Mouse (Mus musculus): ENCODE results near the gene Hoxc12.

Hoxc12 gene

DNA sequence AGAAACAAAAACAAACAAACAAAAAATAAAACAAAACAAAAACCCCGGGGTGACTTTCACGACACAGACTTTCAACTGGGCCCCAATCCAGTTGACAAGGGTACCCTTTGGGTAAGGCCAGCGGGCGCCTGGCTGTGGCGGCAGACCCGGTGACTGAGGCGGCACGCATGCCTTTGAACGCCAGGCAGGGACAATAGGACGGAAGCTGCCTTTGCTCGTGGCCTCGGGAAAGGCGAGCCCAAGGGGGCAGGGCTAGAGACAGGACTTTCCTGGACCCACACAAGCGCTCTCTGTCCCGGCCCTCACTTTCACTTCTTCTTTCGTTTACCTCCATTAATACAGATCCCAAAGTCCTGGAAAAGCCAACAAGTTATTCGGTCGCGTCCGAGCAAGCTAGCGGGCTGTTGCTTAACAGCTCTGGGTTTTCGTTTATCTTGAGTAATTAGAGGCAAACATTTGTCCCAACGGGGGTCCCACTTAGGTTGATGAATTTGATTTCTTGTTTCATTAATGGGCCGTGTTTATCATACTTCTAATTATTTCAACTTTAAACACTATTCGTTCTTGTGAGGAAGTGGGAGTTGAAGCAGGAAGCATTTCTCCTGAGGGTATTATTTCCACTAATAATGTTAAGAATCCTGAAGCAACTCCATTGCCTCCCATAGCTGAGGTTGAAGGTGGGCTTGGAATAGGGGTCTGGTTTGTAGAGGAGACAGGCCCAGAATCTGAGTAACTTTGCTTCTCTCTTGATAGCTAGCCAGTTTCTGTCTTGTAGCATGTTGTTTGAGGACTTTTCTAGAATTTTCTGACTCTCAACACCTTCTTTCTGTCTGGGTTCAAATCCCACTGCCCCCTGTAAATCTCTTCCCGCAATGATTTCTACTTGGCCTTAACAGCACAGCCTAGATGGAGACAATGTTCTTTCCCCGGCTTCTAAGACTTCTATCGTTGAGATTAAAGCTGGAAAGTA is 27.4 kb downstream of the Hoxc12 start:
- DNase-seq (ENCODE audit: extremely low spot score) = no peak

DNA sequence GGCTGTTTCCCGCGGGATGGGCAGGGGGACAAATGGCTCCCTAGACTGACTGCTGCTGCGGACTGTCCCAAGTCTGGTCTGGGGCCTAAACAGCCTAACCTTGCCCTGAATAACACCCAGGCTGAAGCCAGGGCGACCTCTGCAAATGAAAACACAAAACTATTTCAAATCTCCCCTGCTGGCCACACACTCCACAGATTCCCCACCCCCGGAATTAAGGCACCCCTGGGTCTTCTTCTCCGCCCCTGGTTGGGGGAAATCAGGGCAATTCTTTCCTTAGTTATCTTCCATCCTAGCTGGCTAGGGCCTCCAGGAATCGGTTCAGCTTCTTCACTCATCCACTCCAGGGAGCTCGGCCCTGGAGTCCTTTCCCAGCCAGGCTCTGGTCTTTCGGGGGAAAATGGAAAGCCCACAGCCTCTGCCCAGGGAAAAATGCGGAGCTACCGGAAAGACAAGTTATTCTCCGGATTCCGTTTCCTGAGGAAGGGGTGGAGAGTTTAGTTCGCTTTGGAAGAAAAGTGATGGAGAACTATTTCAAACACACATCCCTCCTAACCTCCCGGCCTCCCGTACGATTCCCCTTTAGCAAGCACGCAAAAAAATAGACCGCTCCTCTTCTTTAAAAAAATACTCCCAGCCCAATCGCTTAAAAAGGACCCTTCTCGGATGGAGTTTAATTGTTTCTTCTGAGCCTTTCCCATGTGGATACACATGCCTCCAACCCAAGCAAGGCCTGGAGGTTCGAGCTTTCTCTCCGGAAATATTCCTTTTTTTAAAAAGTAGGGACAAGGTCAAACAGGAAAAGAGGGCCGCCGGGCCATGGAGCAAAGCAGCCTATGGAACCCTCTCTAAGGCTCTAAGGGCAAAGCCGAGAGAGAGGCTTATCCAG is 28.7 kb downstream of the Hoxc12 start:
- no peak for DNase-seq (ENCODE audit: extremely low spot score)

DNA sequence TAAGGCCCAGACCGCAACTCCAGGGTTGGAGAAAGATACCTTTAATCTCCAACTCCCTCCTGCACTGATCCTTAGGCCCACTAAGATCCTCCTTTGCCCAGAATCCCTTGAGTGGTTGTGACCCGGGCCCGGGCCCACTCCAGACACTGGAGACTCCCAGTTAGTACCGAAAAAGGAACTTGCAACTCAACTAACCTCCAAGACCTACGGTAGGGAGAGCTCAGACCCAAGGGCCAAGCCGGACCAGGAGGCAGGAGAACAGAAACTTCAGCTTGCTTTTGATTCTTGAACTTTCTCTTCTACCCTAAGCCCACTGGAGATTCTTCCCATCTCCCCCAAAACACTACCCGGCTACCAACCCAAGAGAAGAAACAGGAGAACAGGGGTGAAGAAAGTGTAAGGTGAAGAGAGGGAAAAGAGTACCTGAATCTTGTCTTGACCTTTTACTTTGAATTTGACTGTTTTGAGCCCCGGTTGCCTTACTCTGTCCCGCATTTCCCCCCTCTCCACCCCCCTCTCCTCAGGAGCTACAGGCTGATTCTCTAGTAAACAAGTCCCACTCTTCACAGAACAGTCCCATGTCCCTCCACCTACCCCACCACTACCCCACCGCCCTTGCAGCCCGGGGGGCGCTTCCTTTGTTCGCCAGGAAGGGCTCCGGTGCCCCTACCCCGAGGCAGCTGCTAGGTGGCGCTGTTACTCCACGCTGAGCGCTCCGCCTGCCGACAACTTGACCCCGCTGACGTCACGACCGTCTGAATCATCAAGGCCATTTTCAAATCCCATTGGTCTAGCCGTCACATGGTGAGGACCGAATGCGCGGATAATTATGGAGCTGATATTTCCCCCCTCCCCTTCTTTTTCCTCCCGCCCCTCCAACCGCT is 29.6 kb downstream of the Hoxc12 start:
- peak; percentile 90 for DNase-seq (ENCODE audit: extremely low spot score)

DNA sequence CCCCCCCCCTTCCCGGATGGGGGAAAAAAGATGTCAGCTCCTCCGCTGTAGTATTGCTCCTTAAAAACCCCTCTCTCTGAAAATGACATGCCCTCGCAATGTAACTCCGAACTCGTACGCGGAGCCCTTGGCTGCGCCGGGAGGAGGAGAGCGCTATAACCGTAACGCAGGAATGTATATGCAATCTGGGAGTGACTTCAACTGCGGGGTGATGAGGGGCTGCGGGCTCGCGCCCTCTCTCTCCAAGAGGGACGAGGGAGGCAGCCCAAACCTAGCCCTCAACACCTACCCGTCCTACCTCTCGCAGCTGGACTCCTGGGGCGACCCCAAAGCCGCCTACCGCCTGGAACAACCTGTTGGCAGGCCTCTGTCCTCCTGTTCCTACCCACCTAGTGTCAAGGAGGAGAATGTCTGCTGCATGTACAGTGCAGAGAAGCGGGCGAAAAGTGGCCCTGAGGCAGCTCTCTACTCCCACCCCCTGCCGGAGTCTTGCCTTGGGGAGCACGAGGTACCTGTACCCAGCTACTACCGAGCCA is 30.3 kb downstream of the Hoxc12 start, which contains the start of gene Hoxc10:
TSS of gene Hoxc10 (plus strand) at position 21 of the 536 bp plus-strand sequence.
- no peak for DNase-seq (ENCODE audit: extremely low spot score)

DNA sequence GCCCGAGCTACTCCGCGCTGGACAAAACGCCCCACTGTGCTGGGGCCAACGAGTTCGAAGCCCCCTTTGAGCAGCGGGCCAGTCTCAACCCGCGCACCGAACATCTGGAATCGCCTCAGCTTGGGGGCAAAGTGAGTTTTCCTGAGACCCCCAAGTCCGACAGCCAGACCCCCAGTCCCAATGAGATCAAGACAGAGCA is 30.7 kb downstream of the Hoxc12 start, which contains the start of gene Hoxc5:
TSS of gene Hoxc5 (plus strand) at position 132 of the 199 bp plus-strand sequence.
- DNase-seq (ENCODE audit: extremely low spot score) = no peak

DNA sequence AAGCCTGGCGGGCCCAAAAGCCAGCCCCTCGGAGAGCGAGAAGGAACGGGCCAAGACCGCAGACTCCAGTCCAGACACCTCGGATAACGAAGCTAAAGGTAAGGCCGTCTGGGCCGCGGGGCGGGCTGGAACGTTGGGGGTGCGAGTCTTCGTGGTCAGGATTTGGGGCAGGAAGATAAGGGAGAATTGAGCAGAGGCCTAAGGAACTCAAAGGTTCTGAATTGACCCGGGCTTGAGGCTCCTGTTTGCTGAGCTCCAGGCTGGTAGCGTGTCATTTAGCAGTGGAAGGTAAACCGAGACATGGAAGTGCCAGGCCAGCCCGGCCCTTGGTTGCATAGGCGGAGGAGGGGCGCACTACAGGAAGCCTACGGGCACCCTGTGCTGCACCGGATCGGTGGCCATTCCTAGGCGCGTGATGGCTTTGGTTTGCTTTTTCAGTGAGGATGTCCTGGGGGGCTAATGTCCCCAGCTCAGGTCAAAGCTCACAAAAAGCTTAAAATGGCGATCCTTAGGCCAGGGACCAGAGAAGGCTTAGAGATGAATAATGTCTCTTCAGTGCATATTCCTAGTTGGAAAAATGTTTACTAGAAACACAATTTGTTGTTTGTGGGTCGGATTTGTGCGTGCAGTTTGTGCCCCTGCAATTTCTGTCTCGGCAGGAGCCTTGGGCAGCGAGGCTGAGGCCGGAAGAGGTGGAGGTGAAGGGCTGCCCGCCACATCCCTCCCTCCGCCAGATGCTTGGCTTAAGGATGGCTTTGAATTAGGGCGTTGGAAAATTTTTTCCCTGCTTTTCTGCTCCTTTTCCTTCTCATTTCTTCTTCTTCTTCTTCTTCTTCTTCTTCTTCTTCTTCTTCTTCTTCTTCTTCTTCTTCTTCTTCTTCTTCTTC is 31.2 kb downstream of the Hoxc12 start:
- DNase-seq (ENCODE audit: extremely low spot score) = no peak

DNA sequence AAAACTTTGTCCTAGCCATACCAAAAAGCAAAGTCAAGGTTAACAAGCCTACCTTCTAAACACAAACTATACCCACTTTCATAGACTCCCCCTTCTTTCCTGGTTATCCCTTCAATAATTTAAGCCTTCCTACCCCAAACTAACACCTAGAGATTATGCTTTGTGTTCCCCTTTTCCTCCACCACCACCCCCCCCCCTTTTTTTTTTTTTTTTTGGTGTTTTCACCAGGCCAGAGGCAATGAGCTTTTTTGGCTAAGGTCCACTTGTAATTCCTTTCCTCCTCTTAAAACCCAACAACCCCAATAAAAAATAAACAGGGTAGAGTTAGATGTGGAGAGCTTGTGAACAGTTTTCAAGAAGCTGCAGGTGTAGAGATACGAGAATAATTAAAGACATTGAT is 32.7 kb downstream of the Hoxc12 start:
- no peak for DNase-seq (ENCODE audit: extremely low spot score)

DNA sequence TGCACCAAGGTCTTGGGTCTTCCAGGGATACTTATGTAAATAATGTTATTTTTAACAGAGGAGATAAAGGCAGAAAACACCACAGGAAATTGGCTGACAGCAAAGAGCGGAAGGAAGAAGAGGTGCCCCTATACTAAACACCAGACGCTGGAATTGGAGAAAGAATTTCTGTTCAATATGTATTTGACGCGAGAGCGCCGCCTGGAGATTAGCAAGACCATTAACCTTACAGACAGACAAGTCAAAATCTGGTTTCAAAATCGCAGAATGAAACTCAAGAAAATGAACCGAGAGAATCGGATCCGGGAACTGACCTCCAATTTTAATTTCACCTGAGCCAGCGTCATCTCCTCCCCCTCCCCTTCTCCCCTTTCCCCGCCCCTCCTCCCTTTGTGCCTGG is 34.2 kb downstream of the Hoxc12 start:
- DNase-seq (ENCODE audit: extremely low spot score) = no peak

DNA sequence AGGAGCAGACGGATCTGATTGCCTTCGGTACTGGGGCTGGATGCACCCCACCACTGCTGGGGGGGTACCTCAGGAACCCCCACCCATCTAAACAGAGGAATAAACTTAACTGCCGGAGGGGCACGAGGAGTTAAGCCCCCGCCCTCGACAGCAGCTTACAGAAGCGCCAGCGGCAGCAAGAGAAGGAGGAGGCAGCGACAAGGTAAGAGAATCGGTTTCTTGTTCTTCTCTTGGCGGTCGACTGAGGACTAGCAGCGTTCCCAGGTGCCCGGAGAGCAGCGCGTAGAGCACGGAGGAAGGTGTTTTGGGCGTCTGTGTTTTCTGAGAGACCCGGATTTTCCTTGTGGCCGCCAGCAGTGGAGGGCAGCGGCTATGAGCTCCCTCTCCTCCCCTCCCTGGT is 35.7 kb downstream of the Hoxc12 start:
- DNase-seq (ENCODE audit: extremely low spot score) = no peak

DNA sequence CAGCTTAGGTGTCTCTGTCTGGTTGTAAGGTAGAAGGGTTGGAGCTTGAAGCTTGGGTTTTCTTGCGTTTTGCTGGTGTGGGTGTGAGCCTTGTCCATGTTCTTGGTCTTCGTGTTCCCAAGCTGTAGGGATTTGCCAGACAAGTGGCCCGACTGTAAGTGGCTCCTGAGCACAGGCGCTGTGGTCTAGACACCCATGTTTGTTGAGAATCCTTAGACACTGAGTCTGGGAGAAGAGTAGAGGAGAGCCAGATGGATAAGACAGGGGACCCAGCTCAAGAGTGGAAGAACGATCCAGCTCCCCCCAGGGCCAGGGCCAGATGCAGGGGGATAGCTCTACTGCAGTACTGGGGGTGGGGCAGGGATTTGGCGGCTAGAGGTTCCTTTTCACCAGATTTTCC is 36.2 kb downstream of the Hoxc12 start:
- DNase-seq (ENCODE audit: extremely low spot score) = no peak

DNA sequence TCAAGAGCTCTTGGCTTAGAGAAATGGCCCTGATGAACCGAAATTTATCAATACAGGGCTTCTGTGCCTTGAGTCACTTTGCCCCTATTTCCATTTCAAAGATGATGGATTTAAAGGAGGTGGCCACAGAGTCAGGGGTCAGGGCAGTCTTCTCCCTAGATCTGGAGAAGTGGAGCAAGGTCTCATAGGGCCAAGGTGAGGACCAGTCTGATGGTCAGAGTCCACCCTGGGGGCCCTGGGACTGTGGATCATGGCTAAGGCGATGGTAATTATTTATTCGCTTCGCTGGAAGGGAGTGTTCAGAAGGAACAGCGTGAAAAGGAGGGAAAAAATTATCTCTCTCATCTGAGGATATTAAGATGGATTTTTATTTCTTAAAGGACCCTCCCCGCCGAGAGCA is 38.5 kb downstream of the Hoxc12 start:
- no peak for DNase-seq (ENCODE audit: extremely low spot score)

DNA sequence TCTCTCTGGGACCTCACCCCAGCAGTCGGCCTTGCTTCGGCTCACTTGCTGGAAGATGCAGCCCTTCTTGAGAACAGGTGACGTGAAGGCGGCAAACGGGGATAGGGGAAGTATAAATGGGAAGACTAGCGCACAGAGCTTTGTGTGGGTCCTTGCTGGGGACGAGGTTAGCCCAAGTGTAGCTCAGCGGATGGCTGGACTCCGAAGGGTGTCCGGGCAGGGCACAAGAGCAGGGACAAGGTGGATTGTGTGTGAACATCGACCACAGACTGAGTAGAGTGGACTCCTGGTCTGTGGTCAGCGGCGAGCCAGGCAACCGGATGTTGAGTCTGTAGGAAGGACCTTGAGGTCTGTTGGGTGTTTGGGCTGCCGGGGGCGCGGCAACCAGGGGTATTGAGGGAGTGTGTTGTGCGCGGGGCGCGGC is 39.1 kb downstream of the Hoxc12 start:
- no peak for DNase-seq (ENCODE audit: extremely low spot score)

DNA sequence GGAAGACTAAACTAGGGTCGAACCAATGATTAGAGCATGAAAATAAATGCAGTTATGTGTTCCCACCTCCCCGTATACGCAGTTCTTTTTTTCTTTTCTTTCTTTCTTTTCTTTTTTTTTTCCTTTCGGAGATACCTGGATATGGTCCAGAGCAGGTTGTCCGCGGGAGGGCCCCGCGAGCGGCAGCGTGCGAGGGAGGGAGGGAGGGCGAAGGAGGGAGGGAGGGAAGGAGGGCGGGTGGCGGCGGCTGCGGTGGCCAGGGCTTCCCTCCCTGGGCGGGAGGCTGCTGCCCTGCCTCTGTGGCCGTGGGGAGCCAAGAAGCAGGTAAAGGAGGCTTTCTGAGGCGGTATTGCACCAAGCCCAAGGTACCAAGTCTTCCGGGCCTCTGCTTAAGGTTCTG is 39.6 kb downstream of the Hoxc12 start, which contains the start of gene Hoxc9:
TSS of gene Hoxc9 (plus strand) at position 269 of the 400 bp plus-strand sequence.
- DNase-seq (ENCODE audit: extremely low spot score) = no peak

DNA sequence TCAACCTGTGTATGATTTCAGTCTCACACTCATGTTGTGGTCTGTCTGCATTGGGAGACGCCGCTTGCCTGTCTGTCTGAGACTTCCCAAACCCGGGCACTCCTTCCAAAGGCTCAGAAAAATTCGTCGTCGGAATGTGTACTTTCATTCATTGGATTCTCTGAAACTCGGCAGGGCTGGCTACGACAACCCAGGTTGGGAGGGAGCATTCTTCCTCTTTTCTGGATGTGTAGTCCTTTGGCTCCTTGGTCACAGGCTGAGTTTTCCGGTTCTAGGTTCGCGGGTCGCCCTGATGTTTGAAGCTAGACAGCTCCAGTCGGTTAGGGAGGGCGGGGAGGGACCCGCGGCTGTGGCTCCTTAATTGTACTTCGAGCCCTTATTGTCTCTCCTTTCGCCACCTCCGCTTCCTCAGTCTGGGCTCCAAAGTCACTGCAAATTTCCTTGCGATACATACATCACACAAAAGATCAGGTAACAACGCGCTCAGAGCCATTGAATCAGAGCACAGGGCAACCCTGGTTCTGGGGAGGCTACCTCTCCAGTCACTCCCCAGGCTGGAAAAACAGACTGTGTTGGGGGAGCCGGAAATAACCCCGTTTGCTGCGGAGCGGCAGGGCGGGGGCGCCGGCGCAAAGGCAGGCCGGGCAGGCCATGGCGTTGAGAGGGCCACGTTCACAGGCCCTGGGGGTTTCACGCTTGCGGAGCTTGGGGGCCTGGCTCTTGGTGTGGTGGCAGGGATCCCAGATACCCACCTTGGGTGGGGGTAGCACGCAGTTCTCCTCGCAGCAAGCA is 40.3 kb downstream of the Hoxc12 start:
- no peak for DNase-seq (ENCODE audit: extremely low spot score)

DNA sequence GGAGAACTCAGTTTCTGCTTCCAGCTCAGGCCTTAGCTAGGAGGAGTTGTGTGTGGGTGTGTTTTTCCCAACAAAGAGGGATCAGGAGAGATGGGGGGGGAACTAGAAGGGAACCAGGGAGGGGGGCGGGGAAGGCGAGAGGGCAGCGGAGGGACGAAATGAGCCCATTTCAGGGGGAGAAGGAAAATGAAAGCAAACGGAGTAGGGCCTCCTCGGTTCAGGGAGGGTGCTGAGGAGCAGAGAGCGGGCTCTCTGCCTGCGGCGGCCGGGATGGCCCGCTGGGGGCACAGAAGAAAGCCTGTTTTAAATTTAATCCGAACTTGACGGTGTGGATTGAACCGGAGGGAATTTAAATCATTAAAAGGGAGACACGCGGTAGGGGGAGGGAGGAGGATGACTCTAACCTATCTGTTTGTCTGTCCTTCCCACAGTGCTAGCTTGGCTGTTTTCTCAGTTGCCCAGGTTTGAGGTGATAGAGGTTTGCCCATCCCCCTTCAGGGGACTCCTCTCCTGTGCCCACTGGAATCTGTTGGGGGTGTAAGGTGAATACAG is 40.9 kb downstream of the Hoxc12 start:
- no peak for DNase-seq (ENCODE audit: extremely low spot score)

DNA sequence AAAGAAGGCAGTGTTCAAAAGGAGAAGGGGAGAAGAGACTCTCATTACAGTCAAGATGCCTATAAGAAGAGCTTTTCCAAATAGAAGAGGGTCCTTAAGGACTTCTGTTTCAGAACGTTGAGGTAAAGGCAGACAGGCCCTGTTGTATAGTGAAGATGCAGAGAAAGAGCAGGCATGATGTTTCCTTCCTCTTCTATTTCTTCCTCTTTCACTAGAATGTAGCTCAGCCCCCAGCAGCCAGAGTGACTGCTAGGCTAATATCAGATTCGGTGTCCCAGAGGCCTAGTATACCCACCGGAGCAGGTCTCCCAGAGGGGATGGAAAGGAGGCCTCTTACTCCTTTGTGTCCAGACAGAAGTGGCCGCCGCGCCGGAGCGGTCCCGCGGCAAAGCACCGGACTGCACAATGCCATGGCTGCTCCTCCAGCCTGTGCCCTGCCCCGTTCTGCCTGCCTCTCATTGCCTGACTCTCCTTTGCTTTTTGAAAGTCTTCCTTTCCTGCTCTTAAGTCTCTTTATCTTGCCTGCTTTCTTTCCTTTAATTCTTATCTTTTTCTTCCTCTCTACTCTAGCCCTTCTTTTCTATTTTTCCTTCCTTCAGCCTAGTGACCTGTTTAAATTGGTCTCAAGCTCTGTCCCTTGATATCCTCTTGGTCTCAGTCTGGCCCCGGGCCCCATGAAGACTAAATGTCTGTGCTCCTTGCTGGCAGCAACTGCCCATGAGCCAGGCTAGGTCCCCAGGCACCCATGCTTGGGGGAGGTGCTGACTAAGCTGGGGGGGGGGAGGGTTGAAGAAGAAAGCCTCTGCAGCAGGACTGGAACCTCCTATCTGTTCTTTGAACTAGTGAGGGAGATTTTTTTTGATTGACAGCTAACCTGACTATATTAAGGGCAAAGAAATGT is 42.3 kb downstream of the Hoxc12 start:
- DNase-seq (ENCODE audit: extremely low spot score) = no peak

DNA sequence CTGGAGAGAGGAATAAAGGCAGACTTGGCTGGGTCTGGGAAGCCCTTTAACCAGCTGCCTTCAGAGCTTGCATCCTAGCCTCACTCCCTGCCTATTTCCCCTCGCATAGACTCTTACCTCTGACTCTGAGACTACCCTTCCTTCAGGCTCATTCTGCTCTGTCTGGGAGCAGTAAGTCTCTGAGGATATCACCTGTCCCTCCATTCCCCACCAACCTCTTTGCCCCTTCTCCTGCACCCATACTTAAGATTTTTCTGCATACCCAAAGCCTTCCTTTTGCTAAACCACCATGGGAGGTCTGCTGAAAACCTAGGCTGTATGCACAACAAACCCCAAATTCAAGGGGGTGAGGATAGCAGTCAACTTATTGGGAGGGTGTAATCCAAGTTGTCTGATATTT is 43.4 kb downstream of the Hoxc12 start:
- DNase-seq (ENCODE audit: extremely low spot score) = no peak

DNA sequence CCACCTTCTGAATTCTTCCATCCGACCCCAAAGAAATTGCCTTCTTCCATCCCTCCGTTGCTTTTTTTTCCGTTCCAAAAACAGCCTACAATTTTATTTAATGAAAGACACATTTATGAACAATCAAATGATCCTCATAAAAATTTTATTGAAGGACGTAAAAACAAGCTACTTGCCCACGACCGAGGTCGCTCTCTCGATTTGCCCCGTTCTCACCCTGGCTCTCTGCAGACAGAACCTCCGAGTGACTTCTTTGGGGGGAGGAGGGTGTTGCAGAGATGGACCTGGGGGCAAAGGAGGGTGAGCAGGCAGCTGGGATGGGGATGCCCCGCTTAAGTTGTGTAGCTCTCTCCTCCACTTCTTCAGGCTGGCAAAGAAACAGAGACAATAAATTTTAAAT is 43.8 kb downstream of the Hoxc12 start:
- DNase-seq (ENCODE audit: extremely low spot score) = no peak
